Mouse (Mus musculus): Measurements from ENCODE around the gene Adprh. TPM values are rescaled to one million over a fixed set of nuclear protein-coding genes. Genes with fewer than 3 reads are reported as not detected.

Adprh gene
- polyA plus RNA-seq, 1 experiment from 2014 or later: 128 TPM

- H3K27ac ChIP-seq: 0 out of 2 replicates have a peak overlapping the region, but pooled peaks have one; percentile 22
- H3K27me3 ChIP-seq: no peaks in the 10 kb centered on the region
- WGBS: 75% methylated on average over 9 of the region's 9 CpGs
- no peaks in the 10 kb centered on the region for H3K36me3 ChIP-seq
- peak overlapping the region; percentile 61 for H3K4me2 ChIP-seq (replicated peaks)
- no peak for ATAC-seq (ENCODE audit: low FRiP score, low read depth)
- H3K9me3 ChIP-seq: no peaks in the 10 kb centered on the region; the same call in 1 of the 2 replicates
- 0 out of 2 replicates have a peak overlapping the region, but pooled peaks have one; percentile 31 for H3K9ac ChIP-seq
- H3K4me1 ChIP-seq: peaks cover 25% of the 10 kb centered on the region
- H3K4me3 ChIP-seq: peak overlapping the region; percentile 31; the same call in 1 of the 2 replicates
Measured at GRCm38 (mm10) chr16:38400311-38400960, 52.1 kb downstream of the Adprh start.

GRCm38 (mm10) chr16:38399531-38400231 lies 52.8 kb downstream of the Adprh start:
- Histone ChIP-seq H3K36me3 (no peaks in the 10 kb centered on the region), H3K4me1 (peaks cover 33% of the 10 kb centered on the region), H3K27ac (peak overlapping the region; percentile 55; the same call in 1 of the 2 replicates), H3K4me3 (peak overlapping the region; percentile 31), H3K9ac (peak overlapping the region; percentile 31; the same call in 1 of the 2 replicates), H3K9me3 (no peaks in the 10 kb centered on the region; the same call in 1 of the 2 replicates), H3K27me3 (no peaks in the 10 kb centered on the region), H3K4me2 (replicated peaks) (peak overlapping the region; percentile 61)
- peak; percentile 81 for ATAC-seq (ENCODE audit: low FRiP score, low read depth)
- 24% methylated on average over 17 of the region's 17 CpGs for WGBS

GRCm38 (mm10) chr16:38399076-38399475 lies 53.4 kb downstream of the Adprh start:
- no peak overlapping the region; the same call in 1 of the 2 replicates for H3K27ac ChIP-seq
- peaks cover 34% of the 10 kb centered on the region for H3K4me1 ChIP-seq
- 0 out of 2 replicates have a peak overlapping the region, but pooled peaks have one; percentile 31 for H3K9ac ChIP-seq
- 82% methylated on average over 3 of the region's 3 CpGs for WGBS
- no peaks in the 10 kb centered on the region; the same call in 1 of the 2 replicates for H3K9me3 ChIP-seq
- peak overlapping the region; percentile 61 for H3K4me2 ChIP-seq (replicated peaks)
- no peak overlapping the region for H3K4me3 ChIP-seq
- no peaks in the 10 kb centered on the region for H3K36me3 ChIP-seq
- H3K27me3 ChIP-seq: no peaks in the 10 kb centered on the region
- ATAC-seq (ENCODE audit: low FRiP score, low read depth): no peak

GRCm38 (mm10) chr16:38398266-38398665 lies 54.2 kb downstream of the Adprh start:
- Histone ChIP-seq H3K36me3 (no peaks in the 10 kb centered on the region), H3K9ac (no peak overlapping the region), H3K27me3 (no peaks in the 10 kb centered on the region), H3K27ac (no peak overlapping the region), H3K4me2 (replicated peaks) (no peak overlapping the region), H3K9me3 (no peaks in the 10 kb centered on the region; the same call in 1 of the 2 replicates), H3K4me3 (no peak overlapping the region), H3K4me1 (peaks cover 34% of the 10 kb centered on the region)
- WGBS: 92% methylated on average over 6 of the region's 6 CpGs
- no peak for ATAC-seq (ENCODE audit: low FRiP score, low read depth)

GRCm38 (mm10) chr16:38396155-38396554 lies 56.3 kb downstream of the Adprh start:
- Histone ChIP-seq H3K36me3 (no peaks in the 10 kb centered on the region), H3K4me1 (peaks cover 34% of the 10 kb centered on the region), H3K9ac (no peak overlapping the region; the same call in 1 of the 2 replicates), H3K27ac (peak overlapping the region; percentile 44; the same call in 1 of the 2 replicates), H3K4me2 (replicated peaks) (peak overlapping the region; percentile 47), H3K9me3 (no peaks in the 10 kb centered on the region), H3K4me3 (no peak overlapping the region), H3K27me3 (no peaks in the 10 kb centered on the region)
- 24% methylated on average over 13 of the region's 13 CpGs for WGBS
- ATAC-seq (ENCODE audit: low FRiP score, low read depth): peak; percentile 64

GRCm38 (mm10) chr16:38395060-38395730 lies 57.3 kb downstream of the Adprh start:
- Histone ChIP-seq H3K27me3 (no peaks in the 10 kb centered on the region), H3K4me3 (no peak overlapping the region), H3K36me3 (no peaks in the 10 kb centered on the region), H3K9me3 (no peaks in the 10 kb centered on the region), H3K27ac (no peak overlapping the region), H3K4me2 (replicated peaks) (no peak overlapping the region), H3K4me1 (peaks cover 32% of the 10 kb centered on the region), H3K9ac (no peak overlapping the region)
- ATAC-seq (ENCODE audit: low FRiP score, low read depth): no peak
- 64% methylated on average over 6 of the region's 6 CpGs for WGBS

- H3K36me3 ChIP-seq: no peaks in the 10 kb centered on the region
- 90% methylated on average over 8 of the region's 8 CpGs for WGBS
- no peak for ATAC-seq (ENCODE audit: low FRiP score, low read depth)
Measured at GRCm38 (mm10) chr16:38394191-38394618, 58.3 kb downstream of the Adprh start.

More at GRCm38 (mm10) chr16:38394191-38394618, 58.3 kb downstream of the Adprh start:
- Histone ChIP-seq H3K9ac (no peak overlapping the region), H3K4me3 (no peak overlapping the region), H3K27me3 (no peaks in the 10 kb centered on the region), H3K4me1 (peaks cover 23% of the 10 kb centered on the region), H3K27ac (no peak overlapping the region), H3K9me3 (no peaks in the 10 kb centered on the region), H3K4me2 (replicated peaks) (no peak overlapping the region)

Other genes with a start within 250 kb of the Adprh start
- not detected in 2 replicates for gene Nr1i2, start 157.9 kb downstream of the Adprh start, polyA plus RNA-seq (2015; fragmentation: Nextera tagmentation; extraction: Ambion mirVana)
- gene Maats1, start 110.6 kb downstream of the Adprh start, polyA plus RNA-seq (2015; fragmentation: Nextera tagmentation; extraction: Ambion mirVana): 0.08 and 0.10 TPM in 2 replicates
- gene Cox17, start 105.7 kb downstream of the Adprh start, polyA plus RNA-seq (2015; fragmentation: Nextera tagmentation; extraction: Ambion mirVana): 98.8 and 106 TPM in 2 replicates
- gene Gm21987, start 105.7 kb downstream of the Adprh start, polyA plus RNA-seq (2015; fragmentation: Nextera tagmentation; extraction: Ambion mirVana): not detected in 2 replicates
- 3.3 and 3.5 TPM in 2 replicates for gene Popdc2, start 90.5 kb downstream of the Adprh start, polyA plus RNA-seq (2015; fragmentation: Nextera tagmentation; extraction: Ambion mirVana)
- 0.31 and 0.37 TPM in 2 replicates for gene Pla1a, start 19.6 kb downstream of the Adprh start, polyA plus RNA-seq (2015; fragmentation: Nextera tagmentation; extraction: Ambion mirVana)
- 0.19 and 0.47 TPM in 2 replicates for gene Cd80, start 2.9 kb upstream of the Adprh start, polyA plus RNA-seq (2015; fragmentation: Nextera tagmentation; extraction: Ambion mirVana)
- gene Timmdc1, start 70.0 kb upstream of the Adprh start, polyA plus RNA-seq (2015; fragmentation: Nextera tagmentation; extraction: Ambion mirVana): 28.4 and 30.8 TPM in 2 replicates
- gene Poglut1, start 97.6 kb upstream of the Adprh start, polyA plus RNA-seq (2015; fragmentation: Nextera tagmentation; extraction: Ambion mirVana): 78.7 and 79.7 TPM in 2 replicates
- gene Tmem39a, start 106.0 kb upstream of the Adprh start, polyA plus RNA-seq (2015; fragmentation: Nextera tagmentation; extraction: Ambion mirVana): 151 and 160 TPM in 2 replicates

All from limb, embryonic 13.5 days (tissue).